Mouse (Mus musculus) olfactory bulb, adult 2 months (tissue): ENCODE measurements around the gene Abcf1.

Experiments
- CTCF ChIP-seq: fragments of 200-500 bp; IDR thresholded peaks from 2 replicates; pipeline ENCODE4 v1.5.1; 2012; ENCODE audit warnings: low read depth, mild to moderate bottlenecking, low read length, moderate library complexity; ENCODE audit not compliant: insufficient read depth
- POLR2A ChIP-seq: fragments of 200-500 bp; IDR thresholded peaks from 2 replicates; pipeline ENCODE4 v1.6.1; 2012; ENCODE audit warnings: mild to moderate bottlenecking, low read depth, low read length, moderate library complexity; ENCODE audit not compliant: insufficient read depth

DNA sequence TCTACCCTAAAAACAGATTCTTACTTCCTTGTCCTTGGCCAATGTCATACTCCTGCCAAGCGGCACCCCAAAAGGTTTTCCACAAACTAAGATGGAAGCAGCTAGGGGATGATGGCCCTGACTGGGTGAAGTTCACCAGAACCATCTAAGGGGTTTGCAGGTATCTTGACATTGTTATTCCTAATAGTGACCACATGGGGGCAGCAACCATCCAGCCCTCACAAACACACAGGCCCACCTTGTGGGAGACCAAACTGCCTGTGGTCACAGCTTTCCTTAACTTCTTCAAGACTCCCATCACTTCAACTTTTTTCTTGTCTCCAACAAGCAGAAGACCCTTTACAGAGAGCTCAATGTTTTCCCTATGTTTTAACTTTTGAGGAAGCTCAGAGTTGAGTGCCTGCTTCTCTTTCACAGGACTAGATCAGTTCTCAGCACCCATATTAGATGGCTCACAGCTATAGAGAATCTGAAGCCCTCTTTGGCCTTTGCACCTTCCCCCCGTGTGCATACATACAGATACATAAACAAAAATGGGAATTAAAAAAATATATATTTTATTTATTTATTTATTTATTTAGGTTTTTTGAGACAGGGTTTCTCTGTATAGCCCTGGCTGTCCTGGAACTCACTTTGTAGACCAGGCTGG, 31.7 kb downstream of the Abcf1 start:
- no peak for TF ChIP-seq POLR2A
- TF ChIP-seq CTCF: peak; percentile 50
